Mouse (Mus musculus) thymus, adult 2 months (tissue): ENCODE measurements around the gene Slc51a.

Experiments used
- CTCF ChIP-seq: fragments of 200-500 bp; IDR thresholded peaks from 2 replicates; pipeline ENCODE4 v1.5.1; 2012; ENCODE audit warnings: mild to moderate bottlenecking, control low read depth, low read length, moderate library complexity, borderline replicate concordance; ENCODE audit not compliant: control insufficient read depth, poor library complexity, insufficient read depth; ENCODE audit errors: extremely low read depth
- POLR2A ChIP-seq: fragments of 200-500 bp; IDR thresholded peaks from 2 replicates; pipeline ENCODE4 v1.6.1; 2012; ENCODE audit warnings: mild to moderate bottlenecking, low read length, control low read depth, moderate library complexity; ENCODE audit not compliant: control insufficient read depth, poor library complexity, insufficient read depth; ENCODE audit errors: extremely low read depth

- TF ChIP-seq POLR2A = no peak
- TF ChIP-seq CTCF = no peak
Observed at GRCm38 (mm10) chr16:32449665-32450064, 38.0 kb downstream of the Slc51a start.
